Mouse (Mus musculus) liver, embryonic 14.5 days (tissue): Measurements from ENCODE around the gene Kansl3. TPM values are rescaled to one million over a fixed set of nuclear protein-coding genes. Genes with fewer than 3 reads are reported as not detected.

Experiments
- ATAC-seq: fragments of 200-750 bp; cut with Nextera tagmentation; 2 replicates; pipeline ENCODE4 v1.8.0; 2017; ENCODE audit warnings: moderate number of reproducible peaks, mild to moderate bottlenecking, moderate library complexity; ENCODE audit not compliant: insufficient read depth
- DNase-seq, 3 experiments: peaks; one replicate each; pipeline ENCODE4 v3.0.0-alpha.2; 2012 to 2013; ENCODE audit warnings: low read depth in 3 of 3, low spot score in 3 of 3
- H3K27ac ChIP-seq: fragments of 300-500 bp; sonication (generic); 2 replicates; pipeline ENCODE4 v1.5.1; 2014; ENCODE audit warnings: moderate library complexity, mild to moderate bottlenecking, control low read depth, inconsistent platforms
- H3K27me3 ChIP-seq: fragments of 300-500 bp; sonication (generic); 2 replicates; pipeline ENCODE4 v1.6.1; 2014; ENCODE audit warnings: mild to moderate bottlenecking, low read length, moderate library complexity; ENCODE audit not compliant: control insufficient read depth, insufficient read depth
- H3K36me3 ChIP-seq: fragments of 300-500 bp; sonication (generic); replicated peaks from 2 replicates; pipeline ENCODE4 v1.6.1; 2014; ENCODE audit warnings: low read depth; ENCODE audit not compliant: control insufficient read depth, insufficient read depth
- H3K4me1 ChIP-seq, 2 experiments: fragments of 200-500 bp in 1 of 2; fragments of 300-500 bp in 1 of 2; sonication (generic) in 1 of 2; replicated peaks; 2 replicates each; pipeline ENCODE4 v1.6.1; 2012 to 2014; ENCODE audit warnings: antibody characterized with exemption in 1 of 2, inconsistent platforms in 1 of 2, low read length in 1 of 2; ENCODE audit not compliant: control insufficient read depth in 2 of 2, insufficient read depth in 2 of 2
- H3K4me2 ChIP-seq: fragments of 300-500 bp; sonication (generic); 2 replicates; pipeline ENCODE4 v1.6.1; 2014; ENCODE audit warnings: low read depth, mild to moderate bottlenecking, control low read depth, moderate library complexity
- H3K4me3 ChIP-seq, 2 experiments: fragments of 200-500 bp in 1 of 2; fragments of 300-500 bp in 1 of 2; sonication (generic) in 1 of 2; 2 replicates each; pipeline ENCODE4 v1.5.1; 2012 to 2014; ENCODE audit warnings: low read depth in 2 of 2, low read length in 2 of 2, mild to moderate bottlenecking in 2 of 2, control low read depth in 1 of 2, inconsistent platforms in 1 of 2, moderate library complexity in 1 of 2; ENCODE audit not compliant: insufficient read depth in 1 of 2
- H3K9ac ChIP-seq: fragments of 300-500 bp; sonication (generic); replicated peaks from 2 replicates; pipeline ENCODE4 v1.6.1; 2014; ENCODE audit warnings: mild to moderate bottlenecking, control low read depth, moderate library complexity
- H3K9me3 ChIP-seq: fragments of 300-500 bp; sonication (generic); 2 replicates; pipeline ENCODE4 v1.6.1; 2016; ENCODE audit warnings: low read length, mixed read lengths; ENCODE audit not compliant: control insufficient read depth
- CTCF ChIP-seq: IDR thresholded peaks from 2 replicates; pipeline ENCODE4 v1.5.1; 2016; ENCODE audit warnings: antibody characterized with exemption, low read depth, control low read depth
- EP300 ChIP-seq: IDR thresholded peaks from 2 replicates; pipeline ENCODE4 v1.6.1; 2016; ENCODE audit warnings: antibody characterized with exemption, low read depth
- WGBS: fragments of 180-500 bp; shearing (Covaris S2); extraction: QIAGEN DNeasy Blood & Tissue Kit; methylation state at CpG from one replicate; pipeline ENCODE4 v1.1.7; 2014; ENCODE audit not compliant: insufficient replicate concordance; 5-methylcytosine and 5-hydroxymethylcytosine counted together
- microRNA-seq: library from miRNA; unstranded; fragments of <30 nt; microRNA quantifications from one replicate; pipeline ENCODE4, GENCODE M21; 2016
- polyA plus RNA-seq, 2 experiments: library from polyadenylated mRNA; depleted of rRNA in 1 of 2; stranded (reverse) in 1 of 2; unstranded in 1 of 2; fragments of >200 nt; fragmentation: Nextera tagmentation in 1 of 2; extraction: Ambion mirVana in 1 of 2; gene quantifications; 2 replicates each; pipeline versions ENCODE4 v1.2.1 to v1.2.3; 2012 to 2014

Kansl3 gene
- polyA plus RNA-seq, 2 experiments = 7.2 to 10.9 TPM

- no peaks in the 10 kb centered on the region for H3K36me3 ChIP-seq
- 78% methylated on average over 8 of the region's 8 CpGs for WGBS
- no peaks in the 10 kb centered on the region for H3K27me3 ChIP-seq
- no peak overlapping the region for H3K4me3 ChIP-seq
- ATAC-seq (no peak), DNase-seq (no peak)
- H3K4me2 ChIP-seq = no peak overlapping the region
- H3K9ac ChIP-seq = no peak overlapping the region
- no peak overlapping the region for H3K27ac ChIP-seq
- H3K9me3 ChIP-seq = no peaks in the 10 kb centered on the region
- TF ChIP-seq EP300 = no peak
- no peak for TF ChIP-seq CTCF
- H3K4me1 ChIP-seq = no peaks in the 10 kb centered on the region
Observed at GRCm38 (mm10) chr1:36293470-36293869, 75.5 kb downstream of the Kansl3 start.

Small RNA genes within 50 kb of the gene (microRNA-seq; reads per million reads assigned to microRNA genes)
- not detected for gene Mir6898

Other genes starting within 250 kb of the Kansl3 start
- gene Uggt1, start 124.5 kb downstream of the Kansl3 start, polyA plus RNA-seq (2012; rRNA removed) = 4.6 and 5.8 TPM in 2 replicates
- 22.6 and 25.5 TPM in 2 replicates for gene Uggt1, start 124.5 kb downstream of the Kansl3 start, polyA plus RNA-seq (2014; fragmentation: Nextera tagmentation; extraction: Ambion mirVana)
- 2.0 and 2.6 TPM in 2 replicates for gene Neurl3, start 94.5 kb downstream of the Kansl3 start, polyA plus RNA-seq (2012; rRNA removed)
- gene Neurl3, start 94.5 kb downstream of the Kansl3 start, polyA plus RNA-seq (2014; fragmentation: Nextera tagmentation; extraction: Ambion mirVana) = 1.5 and 1.9 TPM in 2 replicates
- gene Arid5a, start 61.4 kb downstream of the Kansl3 start, polyA plus RNA-seq (2012; rRNA removed) = 0.67 and 1.1 TPM in 2 replicates
- gene Arid5a, start 61.4 kb downstream of the Kansl3 start, polyA plus RNA-seq (2014; fragmentation: Nextera tagmentation; extraction: Ambion mirVana) = 1.2 and 1.9 TPM in 2 replicates
- gene Fer1l5, start 3.1 kb upstream of the Kansl3 start, polyA plus RNA-seq (2012; rRNA removed) = 0.02 and 0.03 TPM in 2 replicates
- gene Fer1l5, start 3.1 kb upstream of the Kansl3 start, polyA plus RNA-seq (2014; fragmentation: Nextera tagmentation; extraction: Ambion mirVana) = 0.13 and 0.15 TPM in 2 replicates
- gene Lman2l, start 76.1 kb upstream of the Kansl3 start, polyA plus RNA-seq (2012; rRNA removed) = 4.8 and 5.5 TPM in 2 replicates
- gene Lman2l, start 76.1 kb upstream of the Kansl3 start, polyA plus RNA-seq (2014; fragmentation: Nextera tagmentation; extraction: Ambion mirVana) = 7.0 and 7.4 TPM in 2 replicates
- gene Cnnm4, start 102.4 kb upstream of the Kansl3 start, polyA plus RNA-seq (2012; rRNA removed) = 0.85 and 0.89 TPM in 2 replicates
- gene Cnnm4, start 102.4 kb upstream of the Kansl3 start, polyA plus RNA-seq (2014; fragmentation: Nextera tagmentation; extraction: Ambion mirVana) = 2.1 and 2.2 TPM in 2 replicates
- 2.5 and 3.7 TPM in 2 replicates for gene Cnnm3, start 142.7 kb upstream of the Kansl3 start, polyA plus RNA-seq (2012; rRNA removed)
- gene Cnnm3, start 142.7 kb upstream of the Kansl3 start, polyA plus RNA-seq (2014; fragmentation: Nextera tagmentation; extraction: Ambion mirVana) = 0.86 and 1.0 TPM in 2 replicates
- 2.3 TPM in 2 replicates for gene Ankrd23, start 167.7 kb upstream of the Kansl3 start, polyA plus RNA-seq (2012; rRNA removed)
- gene Ankrd23, start 167.7 kb upstream of the Kansl3 start, polyA plus RNA-seq (2014; fragmentation: Nextera tagmentation; extraction: Ambion mirVana) = 0.59 and 0.80 TPM in 2 replicates
- not detected in 2 replicates for gene Gm42417, start 170.2 kb upstream of the Kansl3 start, polyA plus RNA-seq (2012; rRNA removed)
- not detected in 2 replicates for gene Gm42417, start 170.2 kb upstream of the Kansl3 start, polyA plus RNA-seq (2014; fragmentation: Nextera tagmentation; extraction: Ambion mirVana)
- 3.5 and 3.8 TPM in 2 replicates for gene Ankrd39, start 178.3 kb upstream of the Kansl3 start, polyA plus RNA-seq (2012; rRNA removed)
- 5.0 and 5.1 TPM in 2 replicates for gene Ankrd39, start 178.3 kb upstream of the Kansl3 start, polyA plus RNA-seq (2014; fragmentation: Nextera tagmentation; extraction: Ambion mirVana)
- gene Sema4c, start 189.2 kb upstream of the Kansl3 start, polyA plus RNA-seq (2012; rRNA removed) = 2.3 and 2.8 TPM in 2 replicates
- gene Sema4c, start 189.2 kb upstream of the Kansl3 start, polyA plus RNA-seq (2014; fragmentation: Nextera tagmentation; extraction: Ambion mirVana) = 0.25 and 0.35 TPM in 2 replicates